Mouse (Mus musculus): ENCODE data around the gene Gm10272.
"Not testable (repeated sequence)": the region's sequence is repeated elsewhere in the genome, so short reads cannot be mapped to it uniquely, and the experiment has no call there.

Gene Gm10272

GRCm38 (mm10) chr10:77677562-77677961 lies 28.9 kb upstream of the Gm10272 start:
- Histone ChIP-seq H3K4me3 (replicated peaks; ENCODE audit: low read length) (peak overlapping the region; percentile 70), H3K36me3 (ENCODE audit: insufficient read depth, low read length) (no peaks in the 10 kb centered on the region), H3K4me1 (replicated peaks; ENCODE audit: low read depth, low read length) (peaks cover 25% of the 10 kb centered on the region), H3K9me3 (ENCODE audit: low read length) (no peaks in the 10 kb centered on the region), H3K27me3 (ENCODE audit: insufficient read depth, low read length) (peaks cover 64% of the 10 kb centered on the region)
- TF ChIP-seq NANOG (IDR thresholded peaks at IDR 0.05; ENCODE audit: borderline replicate concordance, low read length) = no peak

- Histone ChIP-seq H3K27me3 (ENCODE audit: insufficient read depth, low read length) (peaks cover 60% of the 10 kb centered on the region), H3K4me1 (replicated peaks; ENCODE audit: low read depth, low read length) (peaks cover 34% of the 10 kb centered on the region), H3K4me3 (replicated peaks; ENCODE audit: low read length) (no peak overlapping the region), H3K9me3 (ENCODE audit: low read length) (no peaks in the 10 kb centered on the region), H3K36me3 (ENCODE audit: insufficient read depth, low read length) (no peaks in the 10 kb centered on the region)
- no peak for TF ChIP-seq NANOG (IDR thresholded peaks at IDR 0.05; ENCODE audit: borderline replicate concordance, low read length)
- TF ChIP-seq POU5F1 (IDR thresholded peaks at IDR 0.05; ENCODE audit: borderline replicate concordance, low read length) = no peak
- TF ChIP-seq CTCF (conservative IDR thresholded peaks at IDR 0.05; ENCODE audit: low read length) = no peak
Observed at GRCm38 (mm10) chr10:77682994-77683393, 23.4 kb upstream of the Gm10272 start.

GRCm38 (mm10) chr10:77684181-77684580 lies 22.2 kb upstream of the Gm10272 start:
- Histone ChIP-seq H3K9me3 (ENCODE audit: low read length) (no peaks in the 10 kb centered on the region), H3K27me3 (ENCODE audit: insufficient read depth, low read length) (peaks cover 55% of the 10 kb centered on the region), H3K4me1 (replicated peaks; ENCODE audit: low read depth, low read length) (peaks cover 33% of the 10 kb centered on the region), H3K36me3 (ENCODE audit: insufficient read depth, low read length) (no peaks in the 10 kb centered on the region), H3K4me3 (replicated peaks; ENCODE audit: low read length) (no peak overlapping the region)
- TF ChIP-seq CTCF (conservative IDR thresholded peaks at IDR 0.05; ENCODE audit: low read length) (no peak), NANOG (IDR thresholded peaks at IDR 0.05; ENCODE audit: borderline replicate concordance, low read length) (no peak), POU5F1 (IDR thresholded peaks at IDR 0.05; ENCODE audit: borderline replicate concordance, low read length) (no peak)

- H3K4me3 ChIP-seq (replicated peaks; ENCODE audit: low read length) = peak within 1 kb of the TSS; percentile 4; the same call in 1 of the 2 replicates
- H3K36me3 ChIP-seq (ENCODE audit: insufficient read depth, low read length) = no peaks in the 10 kb centered on the region
- peaks cover 47% of the 10 kb centered on the region for H3K4me1 ChIP-seq (replicated peaks; ENCODE audit: low read depth, low read length)
- H3K9me3 ChIP-seq (ENCODE audit: low read length) = no peaks in the 10 kb centered on the region
- H3K27me3 ChIP-seq (ENCODE audit: insufficient read depth, low read length) = peaks cover 41% of the 10 kb centered on the region
- TF ChIP-seq POU5F1 (IDR thresholded peaks at IDR 0.05; ENCODE audit: borderline replicate concordance, low read length) = no peak
- TF ChIP-seq CTCF (conservative IDR thresholded peaks at IDR 0.05; ENCODE audit: low read length) = no peak
- TF ChIP-seq NANOG (IDR thresholded peaks at IDR 0.05; ENCODE audit: borderline replicate concordance, low read length) = no peak
Observed at GRCm38 (mm10) chr10:77685895-77686664, 20.3 kb upstream of the Gm10272 start, which contains the start of gene Tspear. Gene Tspear, plus strand, starts transcription at chr10:77686569.

DNA sequence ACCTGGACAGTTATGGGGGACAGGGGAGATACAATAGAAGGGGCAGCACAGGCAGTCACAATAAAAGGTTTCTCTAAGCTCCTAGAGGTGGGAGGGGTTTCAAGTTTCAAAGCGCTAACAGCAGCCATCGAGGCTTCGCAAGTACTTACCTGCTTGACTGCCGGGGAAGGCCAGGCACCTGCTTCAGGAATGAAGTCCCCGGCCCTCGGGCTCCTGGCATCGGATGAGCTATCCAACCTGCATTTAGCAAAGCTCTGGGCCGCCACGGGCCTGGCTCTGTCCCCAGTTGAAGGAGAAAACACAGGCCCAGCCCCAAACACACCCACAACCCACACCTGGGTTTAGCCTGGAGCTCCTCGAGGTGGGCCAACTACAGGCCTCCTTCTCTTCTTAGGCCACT lies 19.4 kb upstream of the Gm10272 start:
- Histone ChIP-seq H3K9me3 (ENCODE audit: low read length) (no peaks in the 10 kb centered on the region), H3K4me3 (replicated peaks; ENCODE audit: low read length) (no peak overlapping the region), H3K27me3 (ENCODE audit: insufficient read depth, low read length) (peaks cover 40% of the 10 kb centered on the region), H3K4me1 (replicated peaks; ENCODE audit: low read depth, low read length) (peaks cover 47% of the 10 kb centered on the region), H3K36me3 (ENCODE audit: insufficient read depth, low read length) (no peaks in the 10 kb centered on the region)
- TF ChIP-seq NANOG (IDR thresholded peaks at IDR 0.05; ENCODE audit: borderline replicate concordance, low read length) (no peak), POU5F1 (IDR thresholded peaks at IDR 0.05; ENCODE audit: borderline replicate concordance, low read length) (no peak), CTCF (conservative IDR thresholded peaks at IDR 0.05; ENCODE audit: low read length) (no peak)

- not testable (repeated sequence) for H3K4me3 ChIP-seq (replicated peaks; ENCODE audit: low read length); H3K9me3 ChIP-seq (ENCODE audit: low read length); H3K36me3 ChIP-seq (ENCODE audit: insufficient read depth, low read length)
- Histone ChIP-seq H3K4me1 (replicated peaks; ENCODE audit: low read depth, low read length) (peaks cover 36% of the 10 kb centered on the region), H3K27me3 (ENCODE audit: insufficient read depth, low read length) (peaks cover 27% of the 10 kb centered on the region)
Observed at GRCm38 (mm10) chr10:77690356-77690807, 16.0 kb upstream of the Gm10272 start, which contains the start of gene Gm19402. Gene Gm19402, minus strand, starts transcription at chr10:77690757.

- Histone ChIP-seq H3K27me3 (ENCODE audit: insufficient read depth, low read length) (no peaks in the 10 kb centered on the region), H3K9me3 (ENCODE audit: low read length) (0 out of 2 replicates have a peak, but pooled peaks cover under 1% of the 10 kb centered on the region), H3K4me3 (replicated peaks; ENCODE audit: low read length) (no peak within 1 kb of the TSS), H3K4me1 (replicated peaks; ENCODE audit: low read depth, low read length) (peaks cover 6% of the 10 kb centered on the region; the same call in 1 of the 2 replicates), H3K36me3 (ENCODE audit: insufficient read depth, low read length) (no peaks in the 10 kb centered on the region)
- TF ChIP-seq NANOG (IDR thresholded peaks at IDR 0.05; ENCODE audit: borderline replicate concordance, low read length) (no peak), POU5F1 (IDR thresholded peaks at IDR 0.05; ENCODE audit: borderline replicate concordance, low read length) (no peak), CTCF (conservative IDR thresholded peaks at IDR 0.05; ENCODE audit: low read length) (no peak)
Observed at GRCm38 (mm10) chr10:77697133-77697532, 9.3 kb upstream of the Gm10272 start, which contains the start of gene Gm9508. Gene Gm9508, minus strand, starts transcription at chr10:77697233.

- Histone ChIP-seq H3K4me1 (replicated peaks; ENCODE audit: low read depth, low read length) (no peaks in the 10 kb centered on the region), H3K9me3 (ENCODE audit: low read length) (peaks cover 19% of the 10 kb centered on the region), H3K27me3 (ENCODE audit: insufficient read depth, low read length) (no peaks in the 10 kb centered on the region), H3K36me3 (ENCODE audit: insufficient read depth, low read length) (no peaks in the 10 kb centered on the region), H3K4me3 (replicated peaks; ENCODE audit: low read length) (no peak overlapping the region)
- TF ChIP-seq CTCF (conservative IDR thresholded peaks at IDR 0.05; ENCODE audit: low read length) = no peak
- no peak for TF ChIP-seq NANOG (IDR thresholded peaks at IDR 0.05; ENCODE audit: borderline replicate concordance, low read length)
- TF ChIP-seq POU5F1 (IDR thresholded peaks at IDR 0.05; ENCODE audit: borderline replicate concordance, low read length) = no peak
Observed at GRCm38 (mm10) chr10:77709831-77710230, 3.4 kb downstream of the Gm10272 start.

- H3K27me3 ChIP-seq (ENCODE audit: insufficient read depth, low read length); H3K9me3 ChIP-seq (ENCODE audit: low read length); H3K36me3 ChIP-seq (ENCODE audit: insufficient read depth, low read length); H3K4me1 ChIP-seq (replicated peaks; ENCODE audit: low read depth, low read length); H3K4me3 ChIP-seq (replicated peaks; ENCODE audit: low read length): not testable (repeated sequence)
Observed at GRCm38 (mm10) chr10:77711157-77711556, 4.7 kb downstream of the Gm10272 start, which contains the start of gene Gm10024. Gene Gm10024, plus strand, starts transcription at chr10:77711457.

Data from E14TG2a.4 (cell line).